Mouse (Mus musculus) left cerebral cortex, adult 2 months (tissue): ENCODE measurements around the gene Crygd. TPM values are rescaled to one million over a fixed set of nuclear protein-coding genes. Genes with fewer than 3 reads are reported as not detected.
A peak's percentile ranks its signal among the peaks of the same experiment; 100 is the strongest.

Source experiments
- DNase-seq, 2 experiments: peaks; one replicate each; pipeline ENCODE4 v3.0.0; 2021 to 2022; ENCODE audit warnings: low spot score in 2 of 2, mixed read lengths in 1 of 2; ENCODE audit errors: extremely low spot score in 1 of 2
- H3K27ac ChIP-seq: fragments of 200-600 bp; 2 replicates; pipeline ENCODE4 v1.8.1; 2022
- H3K4me3 ChIP-seq: fragments of 200-600 bp; 2 replicates; pipeline ENCODE4 v1.8.1; 2022
- CTCF ChIP-seq: fragments of 200-600 bp; IDR thresholded peaks from 2 replicates; pipeline ENCODE4 v1.8.1; 2022; ENCODE audit warnings: antibody characterized with exemption, mild to moderate bottlenecking, moderate library complexity
- intact Hi-C: fragments of 180-260 bp; cut with DNase I; formaldehyde crosslinking; loops from one replicate; pipeline ENCODE4 v1.15.1; 2025
- long read RNA-seq, 2 experiments: library from polyadenylated mRNA; stranded (forward); transcript quantifications; one replicate each; pipeline ENCODE4 v2.0.0; 2021; ENCODE audit warnings: borderline mapping rate in 2 of 2
- total RNA-seq, 2 experiments: library from RNA; stranded (reverse); gene quantifications; 2 replicates each; pipeline ENCODE4 v1.2.3; 2021

Crygd gene
- total RNA-seq, result not detected
- long read RNA-seq, experiment 1, result 0 reads
- long read RNA-seq, experiment 2, result 0 reads

DNA sequence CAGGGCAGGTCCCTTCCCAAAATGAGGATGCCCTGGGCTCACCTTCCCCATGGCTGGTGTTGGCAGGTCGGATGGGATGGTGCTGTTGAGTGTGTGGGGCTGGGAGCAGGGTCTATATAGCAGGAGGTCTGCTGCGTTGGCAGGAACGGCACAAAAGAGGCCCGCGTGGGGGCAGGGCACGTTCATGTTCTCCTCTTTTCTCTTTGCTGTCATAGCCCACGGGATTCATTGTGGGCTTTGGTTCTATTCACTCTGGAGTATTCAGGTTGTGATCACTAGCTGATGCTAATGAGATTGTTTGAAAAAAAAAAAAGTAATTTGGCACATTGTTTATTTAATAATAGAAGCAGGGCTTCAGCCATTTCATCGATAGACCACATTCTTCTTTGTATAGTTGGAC is at the start of gene Crygd:
TSS of gene Crygd (minus strand) at position 101 of the 400 bp plus-strand sequence.
- no peak within 1 kb of the TSS for H3K27ac ChIP-seq
- no peak for DNase-seq
- intact Hi-C loops, result no loop called here
- no peak for TF ChIP-seq CTCF
- no peak within 1 kb of the TSS for H3K4me3 ChIP-seq

DNA sequence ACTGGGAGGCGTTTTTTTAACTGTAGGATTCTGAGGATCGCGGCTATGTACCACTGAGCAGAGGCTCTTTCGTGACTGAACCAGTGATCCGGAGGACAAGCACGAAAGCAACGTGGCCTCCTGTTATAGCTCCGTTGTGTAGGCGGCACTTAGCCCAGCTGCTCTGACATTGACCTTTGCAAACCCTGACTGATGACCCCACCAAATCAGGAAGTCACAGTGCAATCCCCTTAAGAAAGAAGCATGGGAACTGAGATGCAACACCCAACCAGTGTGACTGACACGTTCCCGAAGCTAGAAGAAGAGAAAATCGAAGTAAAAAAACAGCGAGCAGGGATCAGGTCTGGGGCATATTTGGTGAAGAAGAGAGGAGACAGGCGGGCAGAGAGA is 49.5 kb upstream of the Crygd start:
- no peak overlapping the region for H3K27ac ChIP-seq
- TF ChIP-seq CTCF, result no peak
- 0 out of 2 replicates have a peak overlapping the region, but pooled peaks have one; percentile 9 for H3K4me3 ChIP-seq
- DNase-seq, result no peak
- intact Hi-C loops, result loop anchor here (1.0 kb wide), 1 partner anchor 66 kb away; no protein-coding TSS in a partner anchor

DNA sequence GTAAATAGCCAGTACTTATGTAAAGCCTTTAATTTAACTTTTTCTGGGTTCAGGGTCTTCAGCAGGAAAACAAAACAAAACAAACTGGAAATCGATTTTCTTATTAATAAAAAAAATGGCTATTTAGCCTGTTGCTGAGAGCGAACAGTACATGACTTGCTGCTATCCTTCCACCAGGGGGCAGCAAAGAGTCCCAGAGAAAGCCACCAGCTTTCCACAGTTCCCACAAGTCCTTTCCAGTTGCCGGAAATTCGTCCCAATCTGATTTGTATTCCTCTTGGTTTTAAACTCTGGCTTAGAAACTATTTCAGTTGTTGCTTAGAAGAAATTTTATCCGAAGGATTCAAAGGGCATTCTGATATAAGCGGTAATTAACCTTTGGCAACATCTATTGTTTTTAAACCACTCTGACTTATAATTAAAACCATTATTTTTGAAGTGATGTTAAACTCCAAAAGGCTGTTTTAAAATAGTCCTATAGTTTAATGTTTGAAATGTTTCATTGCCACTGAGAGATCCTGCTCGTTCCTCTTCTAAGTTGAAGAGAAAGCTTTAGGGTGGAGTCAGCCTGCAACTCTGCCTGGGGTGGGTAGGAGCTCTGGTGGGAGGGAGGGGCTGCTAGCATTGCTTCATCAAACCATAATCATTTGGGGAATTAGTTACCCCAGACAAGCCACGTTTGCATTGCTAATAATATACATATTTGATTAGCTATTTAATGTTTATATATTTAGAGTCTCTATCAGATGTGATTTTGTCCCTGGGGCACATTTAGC is 49.0 kb upstream of the Crygd start:
- Histone ChIP-seq H3K27ac (no peak overlapping the region), H3K4me3 (0 out of 2 replicates have a peak overlapping the region, but pooled peaks have one; percentile 9)
- peak; percentile 62 to 67 for DNase-seq
- intact Hi-C loops, result loop anchor here (1.0 kb wide), 1 partner anchor 67 kb away; no protein-coding TSS in a partner anchor
- peak; percentile 100 for TF ChIP-seq CTCF

DNA sequence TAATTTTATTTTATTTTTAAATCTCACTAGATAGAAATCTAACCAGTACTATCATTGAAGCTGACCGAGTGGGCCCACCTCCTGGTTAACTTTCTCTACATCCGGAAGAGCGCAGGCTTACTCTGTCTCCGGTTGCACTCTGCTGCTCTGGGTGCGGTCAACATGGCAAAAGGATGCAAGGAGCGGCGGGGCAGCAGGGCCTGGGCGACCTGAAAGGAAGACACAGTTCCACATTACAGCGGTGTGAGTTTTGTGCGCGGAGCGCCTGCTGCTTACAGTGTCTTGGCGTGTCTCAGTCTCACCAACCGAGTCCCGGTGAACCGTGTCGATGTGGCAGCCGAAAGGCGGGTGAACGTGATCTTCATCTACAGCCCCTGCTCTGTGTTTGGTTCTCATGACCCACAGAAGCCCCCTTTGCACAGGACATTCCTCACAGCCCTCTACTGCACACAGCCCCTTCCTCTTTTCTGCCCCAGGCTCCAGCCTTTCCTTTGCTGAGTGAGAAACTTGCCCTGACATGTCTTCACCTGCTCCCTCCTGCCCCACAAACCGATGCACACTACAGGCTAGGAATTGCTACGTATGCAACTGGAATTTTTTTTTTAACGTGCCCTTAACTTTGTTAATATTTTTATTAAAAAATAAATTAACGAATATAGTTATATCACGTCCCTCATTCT is 46.6 kb upstream of the Crygd start:
- TF ChIP-seq CTCF, result no peak
- no peak overlapping the region for H3K4me3 ChIP-seq
- intact Hi-C loops, result no loop called here
- H3K27ac ChIP-seq, result no peak overlapping the region
- no peak for DNase-seq

DNA sequence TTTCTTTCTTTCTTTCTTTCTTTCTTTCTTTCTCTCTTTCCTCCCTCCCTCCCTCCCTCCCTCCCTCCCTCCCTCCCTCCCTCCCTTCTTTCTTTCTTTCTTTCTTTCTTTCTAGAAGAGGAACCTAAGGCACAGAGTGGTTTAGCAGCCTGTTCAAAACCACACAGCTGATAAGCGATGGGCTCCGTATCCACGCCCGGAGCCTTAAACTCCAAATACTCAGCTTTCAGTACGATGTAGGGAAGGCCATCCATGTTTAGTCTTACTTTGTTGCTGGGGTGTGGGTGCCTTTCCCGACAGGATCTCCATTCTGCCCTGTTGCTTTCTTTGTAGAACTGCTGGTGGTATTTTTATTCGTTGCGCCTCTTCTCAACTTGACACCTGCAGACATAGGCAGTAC is 45.9 kb upstream of the Crygd start:
- Histone ChIP-seq H3K4me3 (no peak overlapping the region), H3K27ac (no peak overlapping the region)
- no peak for DNase-seq
- intact Hi-C loops, result no loop called here
- no peak for TF ChIP-seq CTCF

DNA sequence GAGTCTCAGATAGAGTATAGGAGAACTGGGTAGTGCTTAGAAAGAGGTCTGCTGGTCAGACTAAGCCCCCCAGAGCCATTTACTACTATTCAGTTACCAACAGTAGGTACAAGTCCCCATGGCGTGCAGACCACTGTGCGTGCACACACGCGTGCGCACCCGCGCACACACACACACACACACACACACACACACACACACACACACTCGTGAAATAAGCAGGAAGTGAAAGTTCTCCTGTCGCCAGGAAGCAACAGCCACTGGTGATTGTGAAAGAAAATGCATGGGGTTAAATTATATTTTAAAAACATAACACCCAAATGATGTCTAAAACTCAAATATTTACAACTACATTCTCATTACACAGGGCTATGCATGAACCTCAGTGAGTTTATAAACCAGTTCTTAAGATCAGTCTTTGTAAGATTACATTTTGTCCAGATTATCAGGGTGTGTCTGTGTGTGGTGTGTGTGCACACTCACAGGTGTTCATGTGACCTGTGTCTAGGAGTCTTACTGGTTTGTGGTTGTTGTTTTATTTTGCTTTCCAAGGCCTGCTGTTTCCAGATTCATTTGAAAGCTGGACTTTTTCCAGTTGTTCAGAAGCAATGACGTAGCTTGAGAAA is 44.5 kb upstream of the Crygd start:
- no peak for DNase-seq
- Histone ChIP-seq H3K27ac (no peak overlapping the region), H3K4me3 (no peak overlapping the region)
- TF ChIP-seq CTCF, result no peak
- intact Hi-C loops, result no loop called here

- intact Hi-C loops, result no loop called here
- no peak for DNase-seq
- Histone ChIP-seq H3K27ac (no peak within 1 kb of the TSS), H3K4me3 (no peak within 1 kb of the TSS)
- no peak for TF ChIP-seq CTCF
Observed at GRCm38 (mm10) chr1:65103273-65103672, 40.0 kb upstream of the Crygd start, which contains the start of gene Cryga. Gene Cryga, minus strand, starts transcription at chr1:65103373.

GRCm38 (mm10) chr1:65096953-65097352 is 33.7 kb upstream of the Crygd start:
- no peak for DNase-seq
- Histone ChIP-seq H3K4me3 (no peak overlapping the region), H3K27ac (no peak overlapping the region)
- no peak for TF ChIP-seq CTCF
- intact Hi-C loops, result no loop called here

GRCm38 (mm10) chr1:65091566-65091965 is 28.3 kb upstream of the Crygd start:
- Histone ChIP-seq H3K27ac (no peak overlapping the region), H3K4me3 (no peak overlapping the region)
- intact Hi-C loops, result no loop called here
- no peak for DNase-seq
- no peak for TF ChIP-seq CTCF

- DNase-seq, result no peak
- intact Hi-C loops, result no loop called here
- Histone ChIP-seq H3K27ac (no peak overlapping the region), H3K4me3 (no peak overlapping the region)
- TF ChIP-seq CTCF, result no peak
Observed at GRCm38 (mm10) chr1:65090370-65090769, 27.1 kb upstream of the Crygd start.

GRCm38 (mm10) chr1:65088567-65089356 is 25.5 kb upstream of the Crygd start:
- Histone ChIP-seq H3K4me3 (no peak overlapping the region), H3K27ac (no peak overlapping the region)
- no peak for TF ChIP-seq CTCF
- no peak for DNase-seq
- intact Hi-C loops, result no loop called here
